Mouse (Mus musculus): ENCODE data around the gene Arl8b.

GRCm38 (mm10) chr6:108826070-108826469 lies 43.2 kb downstream of the Arl8b start:
- no peak for TF ChIP-seq POLR2A (IDR thresholded peaks at IDR 0.05; ENCODE audit: insufficient read length, low read depth)
- no peak for TF ChIP-seq E2F4 (IDR thresholded peaks at IDR 0.05; ENCODE audit: insufficient read depth)

Measured in myocyte (in vitro differentiated cells).